Mouse (Mus musculus): ENCODE results near the gene Nckap5l. TPM values are rescaled to one million over a fixed set of nuclear protein-coding genes. Genes with fewer than 3 reads are reported as not detected.

The Nckap5l gene
- 0.57 and 0.92 TPM in 2 replicates for polyA plus RNA-seq (2015; fragmentation: Nextera tagmentation; extraction: Ambion mirVana)

DNA sequence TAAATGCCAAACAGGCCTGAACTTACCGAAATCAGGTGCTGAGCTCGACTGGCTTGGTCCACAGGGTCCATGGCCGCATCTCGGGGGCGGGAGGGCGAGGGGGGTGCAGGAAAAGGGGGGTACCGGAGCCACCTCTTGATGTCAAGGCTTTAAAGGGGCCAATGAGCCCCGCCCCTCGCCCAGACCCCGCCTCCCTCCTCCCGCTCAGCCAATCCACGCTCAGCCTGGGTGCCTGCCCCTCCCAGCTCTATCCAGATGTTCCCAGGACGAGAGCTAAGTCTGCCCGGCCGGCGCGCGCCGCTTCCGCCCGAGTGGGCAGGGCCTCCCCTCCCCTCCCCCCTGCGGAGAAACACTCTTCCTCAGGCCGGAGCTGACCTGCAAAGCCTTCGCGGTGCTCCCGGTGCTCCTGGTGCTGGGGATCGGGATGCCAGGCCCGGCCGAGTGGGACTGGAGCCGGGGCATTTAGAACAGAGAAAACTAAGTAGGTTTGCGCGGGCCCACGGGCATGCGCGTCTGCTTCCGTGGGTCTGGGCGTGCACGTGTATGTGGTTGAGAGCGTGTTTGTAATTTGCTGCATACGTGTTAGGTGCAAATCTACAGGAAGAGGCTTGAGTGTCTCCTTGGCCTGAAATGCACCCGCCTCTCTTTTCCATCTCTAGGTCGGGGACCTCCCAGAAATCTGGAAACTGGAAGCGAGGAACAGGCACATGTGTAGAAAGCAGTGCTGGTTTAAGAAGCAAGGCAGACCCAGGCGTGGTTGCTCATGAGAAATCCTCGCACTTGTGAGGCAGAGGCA, at the start of gene Nckap5l:
Gene Nckap5l (minus strand): TSS at position 143 of the 796 bp plus-strand sequence.
- Histone ChIP-seq H3K4me3 (ENCODE audit: low read depth, low read length) (peak within 1 kb of the TSS; percentile 67), H3K27ac (ENCODE audit: low read length) (no peak within 1 kb of the TSS; the same call in 1 of the 2 replicates), H3K9ac (ENCODE audit: low read depth, low read length) (peak within 1 kb of the TSS; percentile 57), H3K27me3 (ENCODE audit: control insufficient read depth, insufficient read depth, low read depth, low read length) (peaks cover 9% of the 10 kb centered on the region), H3K36me3 (ENCODE audit: control insufficient read depth, insufficient read depth) (no peaks in the 10 kb centered on the region), H3K4me2 (ENCODE audit: low read depth, low read length) (peak within 1 kb of the TSS; percentile 88), H3K4me1 (ENCODE audit: control insufficient read depth, low read depth, low read length) (peaks cover 11% of the 10 kb centered on the region), H3K9me3 (replicated peaks; ENCODE audit: control insufficient read depth, low read length) (no peaks in the 10 kb centered on the region)
- WGBS (ENCODE audit: insufficient replicate concordance), result 1% methylated on average over 45 of the region's 45 CpGs
- peak; percentile 96 for ATAC-seq (ENCODE audit: low read depth)

DNA sequence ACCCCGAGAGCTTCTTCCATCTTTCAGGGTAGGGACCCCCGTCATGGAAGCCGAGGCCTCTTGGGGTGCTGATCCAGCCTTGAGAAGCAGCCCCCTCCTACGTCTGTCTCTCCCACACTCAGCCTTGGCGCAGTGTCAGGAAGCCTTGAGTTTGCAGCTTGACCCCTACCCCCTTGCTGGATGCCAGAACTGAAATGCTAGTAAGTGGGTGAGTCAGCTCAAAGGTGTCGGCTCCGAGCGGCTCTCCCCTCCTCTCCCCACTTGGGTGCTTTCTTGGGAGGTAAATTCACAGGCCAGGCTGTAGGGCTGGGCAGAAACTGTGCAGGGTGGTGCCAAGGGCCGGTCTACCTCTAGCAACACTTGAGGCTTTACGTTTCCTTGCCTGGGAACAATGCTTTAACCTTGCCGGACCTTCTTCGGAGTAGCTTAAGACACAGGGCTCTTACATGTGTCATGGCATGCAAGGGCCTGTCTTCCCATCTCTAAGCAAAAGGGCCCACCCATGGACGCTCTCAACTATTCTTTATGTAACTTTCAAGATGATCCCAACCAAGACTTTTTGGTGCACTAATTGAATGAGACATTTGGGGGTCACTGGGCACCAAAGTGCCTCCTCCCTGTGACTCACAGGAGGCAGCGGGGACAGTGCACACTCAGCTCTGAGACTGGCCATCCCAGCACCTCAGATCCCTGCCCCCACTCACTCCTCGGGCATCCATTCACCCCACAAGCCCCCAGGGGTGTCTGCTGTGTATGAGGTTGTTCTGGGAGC, 48.0 kb upstream of the Nckap5l start:
- H3K4me3 ChIP-seq (ENCODE audit: low read depth, low read length), result no peak overlapping the region
- H3K27ac ChIP-seq (ENCODE audit: low read length), result no peak overlapping the region
- 59% methylated on average over 15 of the region's 15 CpGs for WGBS (ENCODE audit: insufficient replicate concordance)
- H3K36me3 ChIP-seq (ENCODE audit: control insufficient read depth, insufficient read depth), result no peaks in the 10 kb centered on the region
- H3K4me1 ChIP-seq (ENCODE audit: control insufficient read depth, low read depth, low read length), result no peaks in the 10 kb centered on the region; the same call in 1 of the 2 replicates
- no peak overlapping the region for H3K9ac ChIP-seq (ENCODE audit: low read depth, low read length)
- ATAC-seq (ENCODE audit: low read depth), result no peak
- H3K27me3 ChIP-seq (ENCODE audit: control insufficient read depth, insufficient read depth, low read depth, low read length), result no peaks in the 10 kb centered on the region; the same call in 1 of the 2 replicates
- H3K9me3 ChIP-seq (replicated peaks; ENCODE audit: control insufficient read depth, low read length), result no peaks in the 10 kb centered on the region
- H3K4me2 ChIP-seq (ENCODE audit: low read depth, low read length), result no peak overlapping the region

- H3K36me3 ChIP-seq (ENCODE audit: control insufficient read depth, insufficient read depth), result no peaks in the 10 kb centered on the region
- H3K4me3 ChIP-seq (ENCODE audit: low read depth, low read length), result no peak overlapping the region
- H3K4me2 ChIP-seq (ENCODE audit: low read depth, low read length), result no peak overlapping the region
- H3K27ac ChIP-seq (ENCODE audit: low read length), result no peak overlapping the region
- H3K9ac ChIP-seq (ENCODE audit: low read depth, low read length), result no peak overlapping the region
- no peak for ATAC-seq (ENCODE audit: low read depth)
- H3K9me3 ChIP-seq (replicated peaks; ENCODE audit: control insufficient read depth, low read length), result no peaks in the 10 kb centered on the region
- H3K27me3 ChIP-seq (ENCODE audit: control insufficient read depth, insufficient read depth, low read depth, low read length), result no peaks in the 10 kb centered on the region
- WGBS (ENCODE audit: insufficient replicate concordance), result 56% methylated on average over 5 of the region's 5 CpGs
- H3K4me1 ChIP-seq (ENCODE audit: control insufficient read depth, low read depth, low read length), result peaks cover 9% of the 10 kb centered on the region
Observed at GRCm38 (mm10) chr15:99503256-99503655, 45.7 kb upstream of the Nckap5l start.

DNA sequence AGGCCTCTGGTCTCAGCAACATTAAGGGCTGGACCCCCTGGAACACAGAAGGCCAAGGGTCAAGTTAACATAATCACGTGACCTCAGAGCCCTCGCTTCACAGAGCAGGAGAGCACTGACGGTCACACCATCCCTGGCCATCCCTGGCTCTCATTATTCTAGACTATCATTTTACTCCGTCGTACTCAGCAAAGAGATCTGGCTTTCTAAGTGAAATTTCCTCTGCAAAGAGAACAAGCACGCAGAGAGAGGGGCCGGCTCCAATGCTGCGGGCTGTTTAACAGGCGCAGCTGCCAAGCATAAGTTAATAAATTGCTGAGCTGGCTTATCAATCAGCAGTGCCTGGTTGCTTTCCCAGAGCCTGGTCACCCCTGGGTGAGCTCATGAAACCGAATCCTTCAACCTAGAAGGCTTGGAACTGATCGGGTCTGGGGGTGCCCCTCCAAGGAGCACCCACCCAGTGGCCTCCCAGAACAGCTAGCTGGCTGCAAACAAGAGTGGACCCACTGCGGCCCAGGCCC, 44.8 kb upstream of the Nckap5l start:
- Histone ChIP-seq H3K27me3 (ENCODE audit: control insufficient read depth, insufficient read depth, low read depth, low read length) (no peaks in the 10 kb centered on the region), H3K9ac (ENCODE audit: low read depth, low read length) (no peak overlapping the region), H3K9me3 (replicated peaks; ENCODE audit: control insufficient read depth, low read length) (no peaks in the 10 kb centered on the region), H3K4me3 (ENCODE audit: low read depth, low read length) (no peak overlapping the region), H3K4me2 (ENCODE audit: low read depth, low read length) (no peak overlapping the region), H3K27ac (ENCODE audit: low read length) (no peak overlapping the region), H3K4me1 (ENCODE audit: control insufficient read depth, low read depth, low read length) (peaks cover 9% of the 10 kb centered on the region), H3K36me3 (ENCODE audit: control insufficient read depth, insufficient read depth) (no peaks in the 10 kb centered on the region)
- 54% methylated on average over 12 of the region's 12 CpGs for WGBS (ENCODE audit: insufficient replicate concordance)
- ATAC-seq (ENCODE audit: low read depth), result no peak

DNA sequence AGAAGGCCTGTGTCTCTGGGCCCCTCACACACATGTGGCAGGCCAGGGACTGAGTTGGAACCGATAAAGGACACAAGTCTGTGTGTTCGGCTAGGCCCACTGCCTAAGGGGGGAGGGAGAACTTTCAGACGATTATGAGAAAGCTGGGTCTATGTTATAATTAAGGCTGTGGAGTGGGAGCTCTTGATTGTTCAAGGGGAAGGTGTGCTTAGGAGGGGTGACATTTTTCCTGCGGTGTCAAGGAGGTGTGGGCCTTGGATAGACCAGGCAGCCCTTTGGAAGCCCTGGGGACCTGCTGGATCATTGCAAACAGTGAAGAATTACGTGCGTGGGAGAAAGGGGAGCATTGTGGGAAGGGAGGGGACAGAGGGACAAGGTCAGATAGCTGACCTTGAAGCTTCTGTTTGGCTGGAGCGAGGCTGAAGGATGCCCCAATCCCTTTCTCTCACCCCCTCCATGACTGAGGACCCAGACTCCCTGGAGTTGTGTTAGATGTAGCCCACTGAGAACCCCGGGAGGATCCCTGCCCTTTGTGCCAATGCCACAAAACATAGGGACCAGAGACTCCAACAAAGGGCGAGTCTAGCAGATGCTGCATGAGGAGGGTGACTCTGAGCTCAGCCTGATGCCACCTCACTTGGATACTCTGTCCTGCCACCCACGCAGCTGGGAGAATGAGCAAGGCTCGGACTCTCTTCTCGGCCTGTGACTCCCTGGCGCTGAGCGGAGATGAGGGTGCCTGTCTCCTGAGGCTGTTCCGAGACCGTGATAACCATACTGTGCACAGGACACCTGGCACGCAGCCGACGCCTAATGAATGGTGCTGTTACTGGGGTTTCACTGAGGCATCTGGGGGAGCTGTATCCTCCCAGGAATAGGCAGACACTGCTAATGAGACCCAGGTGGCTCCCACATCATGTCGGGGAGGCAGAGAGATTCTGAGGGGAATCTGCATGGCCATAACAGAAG, 44.0 kb upstream of the Nckap5l start:
- no peak overlapping the region for H3K27ac ChIP-seq (ENCODE audit: low read length)
- 67% methylated on average over 20 of the region's 20 CpGs for WGBS (ENCODE audit: insufficient replicate concordance)

DNA sequence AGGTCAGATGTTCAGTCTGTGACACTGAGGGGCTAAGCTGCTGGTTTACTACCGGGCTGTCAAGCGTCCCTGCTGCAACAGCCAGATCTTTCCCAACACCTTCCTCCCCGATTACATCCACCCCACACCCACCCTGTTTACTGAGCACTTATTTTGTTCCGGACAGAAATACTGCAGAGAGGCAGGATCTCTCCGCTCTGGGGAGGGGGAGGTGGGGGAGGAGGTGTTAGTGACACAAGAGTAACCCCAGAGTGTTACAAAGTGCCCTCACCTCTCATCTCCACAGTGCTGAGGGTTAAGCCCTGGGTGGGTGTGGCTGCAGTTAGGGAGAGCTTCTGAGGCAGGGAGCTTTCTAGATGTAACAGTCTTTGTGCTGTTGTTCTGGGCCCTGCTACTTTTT, 42.8 kb upstream of the Nckap5l start:
- Histone ChIP-seq H3K9ac (ENCODE audit: low read depth, low read length) (no peak overlapping the region), H3K36me3 (ENCODE audit: control insufficient read depth, insufficient read depth) (no peaks in the 10 kb centered on the region), H3K27ac (ENCODE audit: low read length) (no peak overlapping the region), H3K4me1 (ENCODE audit: control insufficient read depth, low read depth, low read length) (peaks cover 9% of the 10 kb centered on the region), H3K4me2 (ENCODE audit: low read depth, low read length) (no peak overlapping the region), H3K27me3 (ENCODE audit: control insufficient read depth, insufficient read depth, low read depth, low read length) (no peaks in the 10 kb centered on the region; the same call in 1 of the 2 replicates), H3K4me3 (ENCODE audit: low read depth, low read length) (no peak overlapping the region), H3K9me3 (replicated peaks; ENCODE audit: control insufficient read depth, low read length) (no peaks in the 10 kb centered on the region)
- ATAC-seq (ENCODE audit: low read depth), result peak; percentile 40; the same call in 1 of the 2 replicates
- 21% methylated on average over 5 of the region's 5 CpGs for WGBS (ENCODE audit: insufficient replicate concordance)

More for the DNA sequence above, 44.0 kb upstream of the Nckap5l start:
- Histone ChIP-seq H3K9ac (ENCODE audit: low read depth, low read length) (no peak overlapping the region), H3K4me2 (ENCODE audit: low read depth, low read length) (no peak overlapping the region), H3K9me3 (replicated peaks; ENCODE audit: control insufficient read depth, low read length) (no peaks in the 10 kb centered on the region), H3K4me3 (ENCODE audit: low read depth, low read length) (no peak overlapping the region), H3K36me3 (ENCODE audit: control insufficient read depth, insufficient read depth) (no peaks in the 10 kb centered on the region), H3K4me1 (ENCODE audit: control insufficient read depth, low read depth, low read length) (peaks cover 9% of the 10 kb centered on the region), H3K27me3 (ENCODE audit: control insufficient read depth, insufficient read depth, low read depth, low read length) (no peaks in the 10 kb centered on the region)
- no peak for ATAC-seq (ENCODE audit: low read depth)

DNA sequence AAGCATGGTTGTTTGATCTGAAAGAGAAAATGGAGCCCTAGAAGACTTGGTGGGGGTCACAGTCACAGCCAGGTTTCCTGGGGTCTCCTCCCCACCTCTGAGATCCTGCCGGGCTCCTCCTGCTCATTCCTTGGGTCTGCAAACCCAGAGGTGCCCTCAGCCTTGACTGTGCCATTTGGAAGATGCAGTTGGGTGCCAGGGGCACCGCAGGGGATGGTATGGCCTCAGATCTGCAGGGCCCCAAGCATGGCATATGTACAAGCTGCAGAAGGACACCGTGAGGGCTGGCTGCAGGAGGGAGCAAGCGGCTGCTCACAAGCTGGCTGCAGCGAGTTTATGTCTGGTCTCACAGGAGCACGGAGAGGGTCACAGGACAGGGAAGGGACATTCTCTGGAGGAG, 42.2 kb upstream of the Nckap5l start:
- Histone ChIP-seq H3K4me2 (ENCODE audit: low read depth, low read length) (0 out of 2 replicates have a peak overlapping the region, but pooled peaks have one; percentile 13), H3K4me1 (ENCODE audit: control insufficient read depth, low read depth, low read length) (peaks cover 9% of the 10 kb centered on the region), H3K9ac (ENCODE audit: low read depth, low read length) (no peak overlapping the region), H3K36me3 (ENCODE audit: control insufficient read depth, insufficient read depth) (no peaks in the 10 kb centered on the region), H3K27ac (ENCODE audit: low read length) (0 out of 2 replicates have a peak overlapping the region, but pooled peaks have one; percentile 7), H3K4me3 (ENCODE audit: low read depth, low read length) (no peak overlapping the region), H3K9me3 (replicated peaks; ENCODE audit: control insufficient read depth, low read length) (no peaks in the 10 kb centered on the region), H3K27me3 (ENCODE audit: control insufficient read depth, insufficient read depth, low read depth, low read length) (no peaks in the 10 kb centered on the region; the same call in 1 of the 2 replicates)
- no peak for ATAC-seq (ENCODE audit: low read depth)
- WGBS (ENCODE audit: insufficient replicate concordance), result 37% methylated on average over 6 of the region's 6 CpGs

DNA sequence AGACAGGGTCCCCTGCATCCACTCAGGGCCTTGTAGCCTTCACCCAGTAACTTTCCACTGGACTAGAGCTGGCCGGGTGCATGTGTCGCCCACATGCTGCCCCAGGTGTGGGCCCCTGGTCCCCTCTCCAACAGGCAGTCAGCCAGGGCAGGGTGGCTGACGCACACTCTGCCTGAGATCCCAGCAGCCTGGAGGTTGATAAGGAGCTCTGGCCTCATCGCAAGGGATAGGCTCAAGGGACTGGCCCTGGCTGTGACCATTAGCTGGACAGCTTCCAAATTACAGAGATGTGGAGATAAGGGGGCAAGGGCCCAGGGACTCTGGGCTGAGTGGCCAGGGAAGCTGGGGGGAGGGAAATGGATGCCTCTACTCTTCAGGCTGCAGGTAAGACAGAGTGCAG, 41.2 kb upstream of the Nckap5l start:
- H3K4me1 ChIP-seq (ENCODE audit: control insufficient read depth, low read depth, low read length), result peaks cover 9% of the 10 kb centered on the region
- H3K9ac ChIP-seq (ENCODE audit: low read depth, low read length), result no peak overlapping the region
- no peaks in the 10 kb centered on the region for H3K36me3 ChIP-seq (ENCODE audit: control insufficient read depth, insufficient read depth)
- ATAC-seq (ENCODE audit: low read depth), result peak; percentile 30
- WGBS (ENCODE audit: insufficient replicate concordance), result 37% methylated on average over 4 of the region's 4 CpGs
- H3K4me2 ChIP-seq (ENCODE audit: low read depth, low read length), result no peak overlapping the region
- no peaks in the 10 kb centered on the region for H3K9me3 ChIP-seq (replicated peaks; ENCODE audit: control insufficient read depth, low read length)
- no peak overlapping the region for H3K4me3 ChIP-seq (ENCODE audit: low read depth, low read length)
- peak overlapping the region; percentile 56 for H3K27ac ChIP-seq (ENCODE audit: low read length)
- H3K27me3 ChIP-seq (ENCODE audit: control insufficient read depth, insufficient read depth, low read depth, low read length), result no peaks in the 10 kb centered on the region; the same call in 1 of the 2 replicates
